25 mouse cellular contexts compared by ENCODE assay signal in the genomic region with DNA sequence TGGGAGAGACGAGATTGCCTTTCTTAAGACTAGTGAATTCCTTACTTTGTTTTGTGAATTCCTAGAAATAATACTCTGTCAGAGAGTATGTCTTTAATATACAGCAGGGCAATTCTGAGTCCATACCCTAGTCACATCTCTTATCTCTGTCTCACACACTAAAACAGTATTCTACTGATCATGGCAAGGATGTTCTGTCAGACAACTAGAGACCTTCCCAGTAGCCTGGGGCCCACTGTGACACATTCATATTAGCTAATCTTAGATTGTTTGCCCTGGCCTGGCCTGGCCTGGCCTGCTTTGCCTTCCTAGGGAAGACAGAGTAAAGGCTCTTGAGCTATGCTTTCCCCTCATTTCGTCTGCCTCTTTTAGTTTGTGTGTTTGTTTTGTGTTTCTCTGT. TPM values are rescaled to one million over a fixed set of nuclear protein-coding genes. Genes with fewer than 3 reads are reported as not detected.
DNase-seq lines count a peak whose midpoint lies in the region; ATAC-seq lines count a peak whose summit lies in the region.
"Had no signal": no experiment of that assay in that cellular context is flagged by ENCODE, and none has a peak within 500 bp of the region (broad histone marks: within the 10 kb centered on the region; RNA-seq: fewer than 3 reads in every experiment).

No protein-coding gene starts in this region.

- WGBS in liver, embryonic 11.5 days = 57% methylated on average over 2 of the region's 2 CpGs
- WGBS in neural tube, embryonic 15.5 days = 93% methylated on average over 2 of the region's 2 CpGs

- peak overlapping the region; percentile 51 for H3K4me2 ChIP-seq in liver, embryonic 11.5 days
- no peak overlapping the region for H3K4me2 ChIP-seq in neural tube, embryonic 15.5 days
- H3K4me2 ChIP-seq: embryonic facial prominence, embryonic 15.5 days; forebrain, embryonic 13.5 days; kidney, embryonic 15.5 days had no signal

- H3K27ac ChIP-seq in liver, embryonic 11.5 days (ENCODE audit: low read depth, low read length) = peak overlapping the region; percentile 83
- H3K27ac ChIP-seq in neural tube, embryonic 15.5 days (replicated peaks) = no peak overlapping the region
- H3K27ac ChIP-seq: embryonic facial prominence, embryonic 15.5 days; forebrain, embryonic 13.5 days; heart, embryonic 10.5 days; kidney, embryonic 15.5 days had no signal

- H3K4me1 ChIP-seq in liver, embryonic 11.5 days (replicated peaks; ENCODE audit: control insufficient read depth, insufficient read depth, low read length) = peaks cover 32% of the 10 kb centered on the region
- H3K4me1 ChIP-seq in neural tube, embryonic 15.5 days = 0 out of 2 replicates have a peak, but pooled peaks cover 3% of the 10 kb centered on the region
- H3K4me1 ChIP-seq: embryonic facial prominence, embryonic 15.5 days; forebrain, embryonic 13.5 days had no signal

- H3K36me3 ChIP-seq in liver, embryonic 11.5 days (ENCODE audit: control insufficient read depth, insufficient read depth, low read length) = peaks cover 6% of the 10 kb centered on the region
- 0 out of 2 replicates have a peak, but pooled peaks cover 4% of the 10 kb centered on the region for H3K36me3 ChIP-seq in neural tube, embryonic 15.5 days

- peak; percentile 99 for ATAC-seq in liver, embryonic 11.5 days (replicated peaks; ENCODE audit: low FRiP score)
- ATAC-seq in megakaryocyte-erythroid progenitor cell, adult 5-6 weeks (replicated peaks; ENCODE audit: low FRiP score, low TSS enrichment, poor library complexity, severe bottlenecking) = peak; percentile 99
- ATAC-seq in neural tube, embryonic 15.5 days (ENCODE audit: low FRiP score) = no peak
- ATAC-seq: forebrain, embryonic 13.5 days; midbrain, embryonic 16.5 days had no signal

- H3K9ac ChIP-seq in liver, embryonic 11.5 days (ENCODE audit: low read depth, low read length) = no peak overlapping the region
- no peak overlapping the region for H3K9ac ChIP-seq in neural tube, embryonic 15.5 days (replicated peaks)
- H3K9ac ChIP-seq: embryonic facial prominence, embryonic 15.5 days; forebrain, embryonic 13.5 days; kidney, embryonic 15.5 days had no signal

- no peaks in the 10 kb centered on the region for H3K27me3 ChIP-seq in liver, embryonic 11.5 days (replicated peaks; ENCODE audit: control insufficient read depth, insufficient read depth, low read length)
- no peaks in the 10 kb centered on the region for H3K27me3 ChIP-seq in neural tube, embryonic 15.5 days (replicated peaks)
- H3K27me3 ChIP-seq: embryonic facial prominence, embryonic 15.5 days; forebrain, embryonic 13.5 days; kidney, embryonic 15.5 days had no signal

- H3K4me3 ChIP-seq in liver, embryonic 11.5 days (ENCODE audit: low read depth, low read length) = no peak overlapping the region
- no peak overlapping the region for H3K4me3 ChIP-seq in neural tube, embryonic 15.5 days (replicated peaks)
- H3K4me3 ChIP-seq: embryonic facial prominence, embryonic 15.5 days; forebrain, embryonic 13.5 days; heart, embryonic 10.5 days; kidney, embryonic 15.5 days had no signal

- no peaks in the 10 kb centered on the region for H3K9me3 ChIP-seq in liver, embryonic 11.5 days (ENCODE audit: control insufficient read depth, low read length)
- H3K9me3 ChIP-seq in neural tube, embryonic 15.5 days (replicated peaks) = no peaks in the 10 kb centered on the region
- H3K9me3 ChIP-seq: embryonic facial prominence, embryonic 15.5 days; heart, embryonic 10.5 days; kidney, embryonic 15.5 days had no signal

- peak; percentile 9 for DNase-seq in spleen, adult 12 weeks (ENCODE audit: low spot score)
- DNase-seq in spleen, postnatal 4 days (ENCODE audit: low spot score in 2 of 2) = no peak
- peak; percentile 36 for DNase-seq in c-Kit-positive CD71-negative TER-119-negative erythroid progenitor cells, embryonic 14.5 days (ENCODE audit: low read depth)
- DNase-seq in liver, embryonic 11.5 days (ENCODE audit: low spot score) = no peak
- DNase-seq in cerebellum, adult 11 months = no peak
- DNase-seq: adrenal gland, adult 2 months; cerebellum, adult 9-10 months; gastrocnemius, postnatal 36 days; lung, postnatal 4 days; right cerebral cortex, adult 18-20 months; spleen, adult 18-20 months; thymus, postnatal 36 days had no signal

RNA-seq across cellular contexts. Expression of gene Uhrf2, which starts 20.3 kb away (rescaled TPM):
- 58.6 and 65.9 TPM in 2 replicates for polyA plus RNA-seq in liver, embryonic 11.5 days (2014; fragmentation: Nextera tagmentation; extraction: Ambion mirVana)
- total RNA-seq in megakaryocyte-erythroid progenitor cell, adult 5-6 weeks (2014; fragmentation: Nextera tagmentation) = 97.2 and 116 TPM in 2 replicates
- total RNA-seq in megakaryocyte-erythroid progenitor cell, adult 5-6 weeks (2017) = 82.3 and 101 TPM in 2 replicates
- 44.0 and 51.3 TPM in 2 replicates for polyA plus RNA-seq in neural tube, embryonic 15.5 days (2015; fragmentation: Nextera tagmentation; extraction: Ambion mirVana)

RNA-seq across cellular contexts. Expression of gene Trpd52l3, which starts 47.0 kb away (rescaled TPM):
- not detected in 2 replicates for polyA plus RNA-seq in liver, embryonic 11.5 days (2014; fragmentation: Nextera tagmentation; extraction: Ambion mirVana)
- not detected in 2 replicates for total RNA-seq in megakaryocyte-erythroid progenitor cell, adult 5-6 weeks (2014; fragmentation: Nextera tagmentation)
- not detected in 2 replicates for total RNA-seq in megakaryocyte-erythroid progenitor cell, adult 5-6 weeks (2017)
- not detected in 2 replicates for polyA plus RNA-seq in neural tube, embryonic 15.5 days (2015; fragmentation: Nextera tagmentation; extraction: Ambion mirVana)
- total RNA-seq: adrenal gland, adult 2 months; gastrocnemius, postnatal 36 days; hematopoietic stem cell, adult 5-6 weeks; left cerebral cortex, postnatal 36 days; liver, adult 2 months had no signal
- polyA plus RNA-seq: adrenal gland, adult 2 months; brain, embryonic 14.5 days; embryonic facial prominence, embryonic 15.5 days; forebrain, embryonic 13.5 days; heart, embryonic 10.5 days; kidney, embryonic 15.5 days; large intestine, adult 2 months; liver, adult 2 months; midbrain, embryonic 16.5 days; stomach, embryonic 16.5 days had no signal

Comparison
In these comparisons a context has a peak if more than half of its experiments do, and no peak if none do; other contexts are left out.
1. DNase-seq: peak in spleen, adult 12 weeks (single experiment) and c-Kit-positive CD71-negative TER-119-negative erythroid progenitor cells, embryonic 14.5 days (single experiment); none in spleen, postnatal 4 days (0 of 2), liver, embryonic 11.5 days (single experiment) and cerebellum, adult 11 months (single experiment).